Mouse (Mus musculus) pancreas, adult 10 weeks (tissue): Measurements from ENCODE around the gene Ak1. TPM values are rescaled to one million over a fixed set of nuclear protein-coding genes. Genes with fewer than 3 reads are reported as not detected.

Experiments used
- polyA plus RNA-seq: library from polyadenylated mRNA; stranded (reverse); fragments of 350-450 nt; fragmentation: Illumina TruSeq; extraction: RNeasy Lipid Tissue Mini Kit (QIAGEN cat#74804); gene quantifications from one replicate; pipeline ENCODE4 v1.2.3, GENCODE M21; 2015; ENCODE audit warnings: low read depth, low replicate concordance; ENCODE audit not compliant: insufficient read depth

The Ak1 gene
- polyA plus RNA-seq, result 4.1 TPM

DNA sequence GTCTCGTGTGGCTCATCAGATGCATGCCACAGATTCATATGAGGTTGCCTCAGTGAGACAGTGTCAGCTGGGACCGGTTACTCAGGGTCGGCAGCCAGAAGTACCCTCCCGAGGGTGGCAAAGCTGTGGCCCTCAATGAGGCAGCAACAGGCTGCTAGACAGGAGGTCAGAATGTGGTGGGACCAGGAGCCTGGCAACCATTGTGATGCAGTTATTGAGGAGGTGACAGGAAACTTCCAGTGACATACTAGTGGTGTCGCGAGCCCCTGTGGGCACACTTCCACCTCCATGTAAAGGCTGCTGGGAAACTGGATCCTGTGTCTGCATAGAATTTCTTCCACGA, at the start of gene Ak1:
Ak1 (plus strand) TSS at position 242 of the 343 bp plus-strand sequence.

GRCm38 (mm10) chr2:32574497-32574896, 47.1 kb upstream of the Ak1 start, which contains the start of gene Pip5kl1:
Gene Pip5kl1 (plus strand): TSS chr2:32574797.

DNA sequence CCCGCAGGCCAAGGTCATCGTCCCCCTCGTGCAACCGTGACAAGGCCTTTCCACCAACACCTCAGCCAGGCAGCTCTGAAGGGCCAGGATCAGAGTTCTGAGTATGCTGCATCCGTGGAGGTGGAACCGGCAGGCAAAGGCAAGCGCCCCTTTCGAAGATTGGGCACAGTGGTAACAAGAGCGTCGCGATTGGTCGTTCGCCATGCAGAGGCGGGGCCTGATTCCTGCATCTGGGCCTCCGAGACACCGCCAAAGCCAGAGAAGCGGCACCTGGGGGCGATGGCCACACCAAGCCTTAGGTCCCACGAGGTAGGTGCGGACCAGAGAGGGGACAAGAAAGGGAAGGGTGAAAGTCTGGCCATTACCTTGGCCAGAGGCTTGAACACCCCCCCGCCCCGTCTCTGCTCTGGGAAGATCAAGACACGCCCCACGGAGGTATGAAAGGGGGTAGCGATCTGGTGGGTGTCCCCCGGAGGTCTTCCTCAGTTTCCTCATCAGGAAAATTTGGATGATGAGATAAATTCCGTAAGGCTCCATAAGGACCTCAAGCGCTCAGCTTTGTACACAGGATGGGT, 45.9 kb upstream of the Ak1 start, which contains the start of gene 9430097D07Rik:
9430097D07Rik (minus strand) TSS at position 99 of the 575 bp plus-strand sequence.

DNA sequence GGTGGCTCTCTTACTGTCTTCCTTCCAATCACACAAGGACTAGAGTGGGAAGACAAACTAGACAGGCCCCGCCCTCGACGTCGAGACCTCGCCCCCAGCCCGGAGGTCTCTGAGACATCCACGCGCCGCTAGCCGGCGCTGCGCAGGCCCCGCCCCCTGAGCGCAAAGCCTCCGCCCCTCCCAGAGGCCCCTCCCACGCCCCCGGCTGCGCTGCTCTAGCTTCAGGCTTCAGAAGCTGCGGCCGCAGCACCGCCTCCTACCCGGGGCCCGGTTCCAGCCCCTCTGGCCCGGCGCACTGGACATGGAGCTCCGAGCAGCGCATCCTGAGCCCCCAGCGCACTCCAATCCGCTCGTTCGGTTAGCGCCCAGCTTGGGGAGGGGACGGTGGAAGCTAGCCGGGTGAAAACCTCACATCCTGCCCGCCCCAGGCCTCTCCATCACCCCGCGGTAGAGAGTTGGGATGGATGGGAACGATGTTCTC, 34.6 kb upstream of the Ak1 start, which contains the start of gene St6galnac4:
St6galnac4 (plus strand) TSS at position 225 of the 481 bp plus-strand sequence.

GRCm38 (mm10) chr2:32599409-32599808, 22.1 kb upstream of the Ak1 start, which contains the start of gene St6galnac6:
Gene St6galnac6 (plus strand): TSS chr2:32599709.

DNA sequence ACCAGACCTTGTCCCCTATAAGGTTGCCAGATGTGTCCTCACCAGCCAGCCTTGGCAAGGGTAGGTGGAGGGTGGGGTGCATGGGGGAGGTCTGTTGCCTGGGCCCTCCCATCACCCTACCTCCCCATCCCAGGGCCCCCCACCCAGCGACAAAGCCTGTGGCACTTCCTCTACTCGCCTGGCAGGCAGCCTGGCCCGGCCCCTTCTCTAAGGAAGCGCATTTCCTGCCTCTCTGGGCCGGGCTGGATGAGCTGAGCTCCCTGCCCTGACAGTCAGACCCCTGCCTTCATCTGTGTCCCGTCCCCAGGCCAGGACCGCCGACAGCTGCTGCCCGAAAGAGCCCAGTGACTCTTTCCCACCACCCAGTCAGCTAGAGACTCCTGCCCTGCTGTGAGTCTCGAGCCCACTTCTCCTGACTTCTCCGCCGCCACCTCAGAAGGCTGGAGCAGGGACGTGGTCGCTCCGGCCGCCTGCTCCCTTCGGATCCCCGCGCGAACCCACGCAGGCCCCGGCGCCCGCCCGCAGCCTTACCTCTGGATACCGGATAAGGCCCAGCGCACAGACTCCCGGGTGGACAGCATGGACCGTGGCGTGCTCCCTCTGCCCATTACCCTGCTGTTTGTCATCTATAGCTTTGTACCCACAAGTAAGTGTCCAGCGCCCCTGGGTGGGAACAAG, 25.0 kb downstream of the Ak1 start, which contains the start of gene Eng:
Eng (plus strand) TSS at position 217 of the 678 bp plus-strand sequence.

Other genes starting within 250 kb of the Ak1 start
- 20.2 TPM for gene 1110008P14Rik, start 239.8 kb upstream of the Ak1 start, polyA plus RNA-seq
- 4.9 TPM for gene Lcn2, start 233.5 kb upstream of the Ak1 start, polyA plus RNA-seq
- 5.3 TPM for gene Ptges2, start 225.9 kb upstream of the Ak1 start, polyA plus RNA-seq
- 0.50 TPM for gene Naif1, start 171.3 kb upstream of the Ak1 start, polyA plus RNA-seq
- 4.5 TPM for gene Slc25a25, start 170.3 kb upstream of the Ak1 start, polyA plus RNA-seq
- gene Fam102a, start 86.4 kb upstream of the Ak1 start, polyA plus RNA-seq, result 7.6 TPM
- gene Dpm2, start 50.9 kb upstream of the Ak1 start, polyA plus RNA-seq, result 30.0 TPM
- not detected for gene Pip5kl1, start 47.0 kb upstream of the Ak1 start, polyA plus RNA-seq
- gene 9430097D07Rik, start 46.1 kb upstream of the Ak1 start, polyA plus RNA-seq, result not detected
- gene St6galnac4, start 34.7 kb upstream of the Ak1 start, polyA plus RNA-seq, result 8.7 TPM
- 8.5 TPM for gene St6galnac6, start 22.0 kb upstream of the Ak1 start, polyA plus RNA-seq
- gene Eng, start 24.8 kb downstream of the Ak1 start, polyA plus RNA-seq, result 78.3 TPM
- gene Fpgs, start 82.4 kb downstream of the Ak1 start, polyA plus RNA-seq, result 25.2 TPM
- gene Cdk9, start 91.3 kb downstream of the Ak1 start, polyA plus RNA-seq, result 22.0 TPM
- 7.7 TPM for gene Sh2d3c, start 99.3 kb downstream of the Ak1 start, polyA plus RNA-seq
- not detected for gene 6330409D20Rik, start 119.3 kb downstream of the Ak1 start, polyA plus RNA-seq
- 24.0 TPM for gene Tor2a, start 135.5 kb downstream of the Ak1 start, polyA plus RNA-seq
- 0.70 TPM for gene Ttc16, start 153.9 kb downstream of the Ak1 start, polyA plus RNA-seq
- 4.1 TPM for gene Ptrh1, start 154.0 kb downstream of the Ak1 start, polyA plus RNA-seq
- 0.48 TPM for gene Cfap157, start 162.7 kb downstream of the Ak1 start, polyA plus RNA-seq
- 7.2 TPM for gene Stxbp1, start 225.5 kb downstream of the Ak1 start, polyA plus RNA-seq